Mouse (Mus musculus) thymus, postnatal 0 days (tissue): Measurements from ENCODE around the gene Acox2. TPM values are rescaled to one million over a fixed set of nuclear protein-coding genes. Genes with fewer than 3 reads are reported as not detected.

Experiments
- DNase-seq: peaks from one replicate; pipeline ENCODE4 v3.0.0-alpha.2; 2015; ENCODE audit warnings: low spot score
- polyA plus RNA-seq: library from polyadenylated mRNA; unstranded; fragments of >200 nt; fragmentation: Nextera tagmentation; extraction: Ambion mirVana; gene quantifications from 2 replicates; pipeline ENCODE4 v1.2.1, GENCODE M21; 2015

Acox2 gene
- polyA plus RNA-seq, 1 experiment from 2014 or later, result 0.75 TPM

DNA sequence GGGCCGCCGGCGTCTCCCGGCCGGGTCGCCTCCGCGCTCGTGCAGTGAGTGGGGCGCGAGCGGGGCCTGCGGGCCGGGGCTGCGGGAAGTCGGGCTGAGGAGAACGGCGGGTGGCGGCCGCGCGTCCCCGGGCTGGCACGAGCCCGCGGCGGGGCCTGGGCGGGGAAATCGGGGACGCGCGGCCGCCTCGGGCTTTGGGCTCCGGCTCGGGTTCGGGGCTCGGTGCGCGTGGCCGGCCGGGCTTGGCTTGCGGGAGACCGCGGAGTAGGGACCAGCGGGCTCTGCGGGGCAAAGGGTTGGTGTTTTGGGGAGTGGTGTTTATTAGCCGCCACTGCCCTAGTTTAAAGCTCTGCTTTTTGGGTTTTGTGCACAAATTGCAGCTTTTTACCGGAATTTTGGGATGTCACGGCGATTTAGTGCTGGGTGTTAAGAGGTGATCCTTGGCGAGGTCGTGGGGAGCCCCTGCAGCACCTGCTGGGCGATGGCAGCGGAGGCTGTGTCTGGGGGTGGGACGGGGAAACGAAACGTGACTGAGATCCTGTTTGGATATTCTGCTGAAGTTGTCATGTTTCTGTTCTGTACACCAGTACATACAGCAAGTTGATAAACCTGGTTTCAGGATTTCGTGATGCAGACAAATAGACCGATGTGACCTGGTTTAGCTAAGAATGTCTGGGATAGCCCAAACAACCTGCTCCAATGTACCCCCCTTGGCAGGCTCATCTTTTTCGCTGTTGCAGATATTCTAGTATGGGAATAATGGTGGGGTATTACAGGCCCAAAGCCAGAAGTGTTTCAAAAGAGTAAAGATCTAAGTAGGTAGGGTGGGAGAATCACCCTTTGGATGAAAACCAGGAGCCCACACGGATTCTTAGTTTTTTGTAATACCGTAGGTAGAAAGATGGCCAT lies 44.6 kb downstream of the Acox2 start:
- peak; percentile 36 for DNase-seq

DNA sequence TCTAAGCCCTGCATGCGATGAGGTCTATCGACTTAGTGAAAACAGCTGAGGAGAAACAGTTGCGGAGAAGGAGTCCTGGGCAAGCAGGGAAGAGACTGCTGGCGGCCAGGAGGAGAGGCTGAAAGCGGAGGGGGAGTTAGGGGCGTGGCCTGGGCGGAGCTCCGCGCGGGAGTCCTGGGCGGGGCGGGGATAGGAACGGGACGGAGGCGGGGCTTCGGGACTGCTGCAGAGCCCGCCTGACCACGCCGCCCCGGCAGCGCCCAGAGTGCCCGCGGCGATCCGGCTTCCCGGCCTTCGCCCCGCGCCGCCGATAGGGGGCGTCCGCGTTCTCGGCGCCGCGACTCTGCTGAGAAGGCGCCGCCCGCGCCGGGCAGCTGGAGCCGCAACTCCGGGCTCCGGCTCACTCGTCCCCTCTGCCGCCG lies 45.3 kb downstream of the Acox2 start, which contains the start of gene Kctd6:
TSS of gene Kctd6 (plus strand) at position 338 of the 422 bp plus-strand sequence.
- DNase-seq, result peak; percentile 95

DNA sequence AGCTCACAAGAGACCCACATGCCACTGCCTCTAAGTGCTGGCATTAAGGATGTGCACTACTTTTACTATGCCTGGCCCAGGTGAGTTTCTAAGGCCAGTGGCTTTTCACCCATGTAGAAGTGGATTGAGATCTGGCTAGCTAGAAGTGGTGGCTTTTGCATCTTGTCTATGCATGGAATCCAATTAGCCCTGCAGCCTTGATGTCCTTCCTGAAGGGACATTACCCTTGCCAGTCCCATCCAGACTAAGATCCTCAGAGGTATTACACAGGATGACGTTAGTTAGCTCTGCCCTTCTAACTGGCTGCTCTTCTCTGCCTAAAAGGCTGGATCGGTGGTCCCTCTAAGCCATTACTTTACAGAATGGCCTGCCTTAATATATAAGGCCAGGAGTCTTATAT lies 46.2 kb downstream of the Acox2 start:
- DNase-seq, result no peak

DNA sequence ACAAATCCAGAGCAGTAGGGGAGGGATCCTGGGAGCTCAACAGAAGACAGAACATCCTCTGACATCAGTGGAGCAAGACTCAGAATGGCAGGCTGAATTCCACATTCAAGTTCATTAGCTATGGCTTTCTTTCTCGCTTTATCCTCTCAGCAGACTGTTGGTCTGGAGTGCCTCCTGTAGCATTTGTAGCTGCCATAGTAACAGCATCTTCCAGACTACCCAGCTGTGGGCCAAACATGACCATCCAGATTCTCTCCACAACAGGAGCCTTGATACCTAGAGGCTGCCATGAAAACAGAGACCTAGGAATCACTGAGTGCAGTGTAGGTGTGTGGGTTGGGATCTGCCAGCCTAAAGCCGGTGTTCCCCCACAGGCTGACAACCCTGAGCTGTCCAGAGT lies 49.3 kb downstream of the Acox2 start:
- no peak for DNase-seq

DNA sequence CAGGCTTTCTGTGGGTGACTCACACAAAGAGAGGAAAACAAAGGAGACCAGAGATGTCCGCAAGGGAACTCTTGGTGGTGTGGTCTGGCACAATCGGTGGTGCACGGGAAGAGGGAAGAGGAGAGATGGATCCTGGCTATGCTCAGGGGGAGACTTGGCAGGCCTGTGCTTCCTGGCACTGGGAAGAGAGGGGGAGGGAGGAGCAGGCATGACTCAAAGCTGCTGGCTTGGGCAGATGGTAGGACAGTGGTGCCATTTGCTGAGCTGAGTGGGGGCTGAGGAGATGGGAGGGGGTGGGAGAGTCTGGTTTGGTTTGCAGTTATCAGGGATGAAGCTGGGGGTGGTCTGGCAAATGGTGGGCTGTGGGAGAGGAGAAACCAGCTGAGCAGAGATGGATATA lies 50.3 kb downstream of the Acox2 start:
- no peak for DNase-seq

DNA sequence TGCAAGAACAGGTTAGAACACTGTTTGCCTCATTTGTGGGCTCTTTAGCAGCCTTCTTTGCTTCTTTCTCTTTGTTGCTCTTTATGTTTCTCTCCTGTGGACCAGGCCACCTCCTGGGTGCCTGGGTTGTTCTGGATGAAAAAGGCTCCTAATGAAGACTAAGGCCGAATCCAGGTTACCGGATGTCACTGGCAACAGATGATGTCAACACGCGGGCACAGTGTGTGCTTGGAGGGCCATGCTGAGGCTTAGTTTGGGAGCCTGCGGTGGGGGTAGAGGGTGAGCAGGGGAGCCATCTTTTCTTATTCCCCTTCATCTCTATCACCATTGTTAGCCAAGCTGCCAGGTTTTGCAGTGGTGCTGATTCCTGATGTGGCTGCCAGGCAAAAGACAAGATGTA lies 51.6 kb downstream of the Acox2 start:
- no peak for DNase-seq

DNA sequence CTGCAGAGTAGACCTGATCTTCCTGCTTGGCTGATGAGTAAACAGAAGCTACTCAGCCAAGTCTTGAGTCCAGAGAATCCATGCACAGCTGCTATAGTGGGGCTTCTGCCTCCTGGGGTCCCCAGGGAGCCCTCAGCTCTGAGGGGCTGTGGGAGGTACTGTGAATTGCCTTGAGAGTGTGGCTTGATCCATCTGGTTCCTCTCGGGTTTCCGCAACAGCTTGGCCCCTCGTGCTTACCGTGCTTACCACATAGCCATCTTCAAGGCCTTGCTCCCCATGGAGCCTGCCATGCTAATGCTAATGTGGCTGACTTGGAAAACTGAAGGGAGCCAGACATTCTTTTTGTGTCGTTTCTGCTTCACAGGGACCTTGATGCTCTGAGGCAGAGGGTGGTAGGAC lies 52.0 kb downstream of the Acox2 start:
- no peak for DNase-seq

DNA sequence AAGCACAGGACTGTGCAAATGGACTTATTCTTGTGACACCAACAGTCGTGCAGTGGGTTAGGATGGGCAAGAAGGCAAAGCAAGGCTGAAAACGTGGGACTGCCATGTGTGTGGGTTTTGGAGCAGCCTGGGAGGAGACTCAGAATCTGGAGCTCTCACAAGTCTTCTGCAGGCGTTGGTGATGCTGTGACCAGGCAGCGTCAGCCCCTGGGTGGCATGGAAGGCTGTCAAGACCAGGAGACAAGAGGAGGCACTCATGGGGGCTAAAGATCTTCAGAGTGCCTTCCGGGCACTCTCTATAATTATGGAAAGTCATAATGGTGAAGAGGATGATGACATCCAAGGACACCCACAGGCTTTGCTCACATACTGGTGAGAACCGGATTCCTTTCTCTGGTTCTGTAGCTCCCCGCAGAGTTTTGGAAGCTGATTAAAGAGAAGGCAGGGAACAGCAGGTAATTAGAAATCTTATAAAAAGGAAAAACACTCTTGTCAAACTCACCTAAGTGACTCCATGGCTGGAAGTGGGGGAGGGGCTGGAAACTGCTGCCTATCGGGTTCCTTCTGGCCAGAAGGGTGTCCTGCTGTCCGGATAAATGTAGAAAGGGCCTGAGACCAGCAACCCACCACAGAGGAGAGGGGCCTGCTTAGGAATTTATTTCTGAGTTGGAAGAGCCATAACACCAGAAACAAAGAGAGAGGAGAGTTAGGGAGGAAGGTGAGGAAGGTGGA lies 52.8 kb downstream of the Acox2 start:
- no peak for DNase-seq

DNA sequence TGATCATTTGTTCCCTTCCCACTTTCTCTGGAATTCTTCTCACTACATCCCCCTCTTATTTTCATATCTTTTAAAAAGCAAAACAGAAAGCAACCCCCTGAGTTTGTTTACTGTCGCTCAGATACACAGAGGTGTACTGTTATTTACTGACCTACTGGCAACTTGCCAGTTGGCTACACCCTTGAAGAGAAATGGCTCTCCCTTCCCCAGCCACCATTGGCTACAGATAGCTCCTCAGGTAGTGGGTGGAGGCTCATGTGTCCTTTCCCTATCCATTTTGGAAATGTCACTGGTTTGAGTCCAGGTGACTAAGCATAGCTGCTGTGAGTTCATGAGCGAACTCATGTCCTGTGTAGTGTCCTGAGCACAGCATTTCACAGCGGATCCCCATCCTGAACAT lies 57.4 kb downstream of the Acox2 start:
- no peak for DNase-seq

DNA sequence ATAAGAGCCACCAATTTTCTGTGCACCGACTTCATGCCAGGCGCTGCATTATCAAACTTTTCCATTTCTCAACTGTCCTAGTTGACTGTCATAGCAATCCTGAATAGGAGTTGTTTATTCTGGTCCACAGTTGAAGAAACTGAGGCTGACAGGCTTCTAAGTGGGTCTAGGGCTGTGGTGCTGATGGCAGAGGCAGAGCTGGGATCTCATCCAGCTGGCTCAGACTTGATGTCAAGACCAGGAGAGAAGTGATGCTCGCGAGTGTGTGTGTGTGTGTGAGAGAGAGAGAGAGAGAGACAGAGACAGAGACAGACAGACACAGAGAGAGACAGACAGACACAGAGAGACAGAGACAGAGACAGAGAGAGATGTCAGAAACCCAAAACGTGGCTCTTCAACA lies 58.4 kb downstream of the Acox2 start:
- DNase-seq, result no peak

DNA sequence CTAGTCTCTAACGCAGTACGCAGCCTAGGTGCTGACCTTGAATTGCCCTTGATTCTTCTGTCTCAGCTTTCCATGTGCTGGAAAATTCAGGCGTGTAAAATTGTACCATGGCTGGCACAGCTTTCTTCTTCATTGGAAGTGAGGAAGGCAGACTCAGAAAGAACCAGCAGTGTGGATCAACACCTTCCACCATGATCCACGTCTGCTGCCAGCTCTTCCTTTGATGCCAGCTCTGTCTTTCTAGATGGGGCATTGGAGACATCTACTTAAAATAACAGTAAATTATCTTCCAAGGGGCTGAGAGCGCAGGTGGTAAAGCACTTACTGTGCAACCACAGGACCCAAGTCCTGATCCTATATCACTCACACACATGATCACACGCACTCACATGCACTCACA lies 66.4 kb downstream of the Acox2 start:
- no peak for DNase-seq

DNA sequence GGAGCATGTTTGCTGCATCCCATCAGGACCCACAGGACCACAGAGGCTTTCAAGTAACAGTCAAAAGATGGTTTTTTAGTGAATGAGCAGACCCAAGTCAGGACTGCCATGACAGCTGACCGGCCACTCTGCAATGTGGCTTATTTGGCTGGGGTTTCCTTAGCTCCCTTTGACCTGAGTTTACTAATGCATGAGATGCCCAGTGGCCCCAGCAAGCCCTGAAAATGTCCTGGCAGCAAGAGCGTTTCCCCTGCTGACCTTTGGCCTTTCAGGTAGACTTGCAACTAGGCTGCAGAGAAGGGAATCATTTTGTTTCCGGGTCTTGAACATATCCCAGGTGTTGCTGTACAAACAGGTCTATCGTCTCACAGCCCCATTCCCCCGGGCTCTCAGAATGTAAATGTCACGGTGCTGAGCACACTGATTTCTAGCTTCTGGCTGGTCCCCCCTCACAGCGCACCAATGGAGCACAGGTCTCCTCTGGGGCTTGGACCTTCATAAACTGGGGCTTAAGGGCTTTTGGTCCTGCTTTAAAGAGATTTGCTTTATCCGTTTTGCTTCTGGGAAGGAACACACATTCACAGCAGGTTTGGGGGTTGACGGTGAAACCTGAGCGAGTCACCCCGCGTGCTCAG lies 67.7 kb downstream of the Acox2 start:
- no peak for DNase-seq

DNA sequence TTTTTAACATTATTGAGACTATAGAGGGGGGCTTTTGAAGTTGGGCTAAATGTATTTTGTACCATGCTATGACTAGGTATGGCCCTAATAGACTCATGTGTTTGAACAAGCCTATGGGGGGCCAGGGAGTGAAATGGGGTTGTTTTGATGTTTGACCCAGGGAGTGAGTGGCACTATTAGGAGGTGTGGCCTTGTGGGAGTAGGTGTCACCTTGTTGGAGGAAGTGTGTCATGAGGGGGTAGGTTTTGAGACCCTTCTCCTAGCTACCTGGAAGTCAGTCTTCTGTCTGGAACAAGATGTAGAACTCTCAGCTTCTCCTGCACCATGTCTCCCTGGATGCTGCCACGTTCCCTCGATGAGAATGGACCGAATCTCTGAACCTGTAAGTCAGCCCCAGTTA lies 68.6 kb downstream of the Acox2 start:
- no peak for DNase-seq

DNA sequence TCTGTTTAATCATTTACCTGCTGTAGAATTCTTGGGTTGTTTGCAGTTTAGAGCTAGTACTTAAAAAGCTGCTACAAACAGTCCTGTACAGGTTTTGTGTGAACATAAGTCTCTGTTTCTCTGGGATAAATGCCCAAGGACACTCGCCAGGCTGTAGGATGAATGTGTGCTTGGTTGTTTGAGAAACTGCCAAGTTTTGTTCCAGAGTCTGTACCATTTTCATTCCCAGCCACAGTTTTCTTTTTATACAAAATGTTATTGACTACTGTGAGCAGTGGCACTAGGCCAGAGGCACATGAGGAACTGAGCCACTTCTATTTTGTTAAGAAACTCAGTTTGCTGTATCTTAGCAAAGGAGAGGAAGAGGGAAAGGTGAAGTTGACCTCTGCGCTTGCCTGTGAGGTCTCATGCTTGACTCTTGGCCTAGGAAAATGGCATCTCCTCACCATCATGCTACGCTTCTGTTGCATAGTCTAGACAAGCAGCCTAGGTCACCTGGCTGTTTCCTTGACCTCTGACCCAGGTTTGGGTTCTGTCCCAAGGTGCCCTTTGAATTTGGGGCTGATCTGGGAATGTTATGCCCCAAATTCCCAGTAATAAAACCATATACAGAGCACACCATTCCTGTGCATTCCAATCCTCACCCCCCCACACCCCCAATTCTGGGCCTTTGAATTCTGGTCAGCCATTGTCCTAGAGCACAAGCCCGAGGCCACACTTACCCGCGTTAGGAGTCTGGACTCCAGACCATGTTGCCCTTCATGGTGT lies 72.7 kb downstream of the Acox2 start:
- no peak for DNase-seq

DNA sequence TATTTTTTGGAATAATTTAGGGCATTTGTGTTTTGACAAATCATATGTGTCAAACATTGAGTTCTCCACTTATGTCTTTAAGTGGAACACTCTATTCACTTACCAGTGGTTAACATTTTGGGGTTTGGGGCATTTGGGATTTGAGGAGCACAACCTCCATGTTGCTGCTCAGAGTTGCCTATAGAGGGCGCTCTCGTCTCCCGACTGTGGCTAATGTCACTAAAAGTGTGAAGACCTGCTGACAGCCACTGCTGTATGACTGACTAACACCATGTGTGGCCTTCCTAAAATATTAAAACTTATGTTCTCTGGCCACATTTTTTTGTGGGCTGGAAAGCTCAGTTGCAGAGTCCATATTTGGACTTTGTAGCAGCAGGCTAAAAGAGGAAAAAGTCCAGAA lies 75.8 kb downstream of the Acox2 start:
- DNase-seq, result no peak

DNA sequence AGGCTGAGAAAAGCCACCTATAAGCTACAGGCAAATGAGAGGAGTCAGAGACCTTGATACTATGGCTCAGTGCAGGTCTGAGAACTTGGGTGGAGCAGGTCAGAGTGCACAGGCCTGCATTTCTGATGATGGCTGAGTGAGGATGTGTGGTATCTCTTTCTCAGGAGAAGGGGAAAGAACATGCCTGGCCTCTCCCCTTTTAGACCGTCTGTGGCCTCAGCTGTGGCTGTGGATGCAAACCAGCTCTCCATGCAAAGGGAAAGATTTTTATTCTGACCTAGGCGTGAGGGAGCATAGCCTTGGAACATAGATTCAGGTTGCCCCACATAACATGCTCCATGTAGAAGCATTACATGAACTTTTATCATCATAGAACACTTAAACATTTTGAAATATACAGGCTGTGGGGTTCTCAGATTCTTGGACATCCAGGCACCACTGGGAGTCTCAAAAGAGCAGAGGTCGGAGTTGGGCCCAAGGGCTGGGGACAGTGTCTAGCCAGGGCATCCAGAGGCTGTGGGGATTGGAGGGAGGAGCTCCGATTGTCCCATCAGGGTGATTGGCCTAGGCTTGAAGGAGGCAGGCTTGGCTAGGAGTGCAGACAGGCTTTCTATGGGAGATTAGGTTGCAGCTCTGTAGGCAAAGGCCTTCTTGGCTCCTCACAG lies 78.7 kb downstream of the Acox2 start:
- DNase-seq, result no peak

DNA sequence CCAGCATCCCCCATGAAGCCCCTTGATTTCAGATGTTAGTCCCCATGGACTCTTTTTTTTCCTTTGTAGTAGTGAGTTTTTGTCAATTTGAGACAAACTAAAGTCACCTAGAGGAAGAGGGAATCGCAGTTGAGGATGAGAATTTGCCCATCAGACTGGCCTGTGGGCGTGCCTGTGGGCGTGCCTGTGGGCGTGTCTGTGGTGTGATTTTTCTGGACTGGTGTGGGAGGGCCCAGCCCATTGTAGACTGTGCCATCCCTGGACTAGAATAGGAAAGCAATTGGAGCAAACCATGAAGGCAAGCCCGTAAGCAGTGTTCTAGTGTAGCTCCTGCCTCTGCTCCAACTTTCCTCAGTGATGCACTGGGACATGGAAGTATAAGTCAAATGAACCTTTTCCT lies 82.9 kb downstream of the Acox2 start:
- no peak for DNase-seq
